27 mouse cellular contexts compared by ENCODE assay signal in genomic region chr13:3374796-3375195, GRCm38 (mm10).
DNase-seq lines count a peak whose midpoint lies in the region; ATAC-seq and TF ChIP-seq lines count a peak whose summit lies in the region.
"Had no signal": no experiment of that assay in that cellular context is flagged by ENCODE, and none has a peak within 500 bp of the region (broad histone marks: within the 10 kb centered on the region; RNA-seq: fewer than 3 reads in every experiment).

No protein-coding gene starts in this region.

- no peaks in the 10 kb centered on the region for H3K79me2 ChIP-seq in CH12.LX (replicated peaks; ENCODE audit: control insufficient read depth, extremely low read depth, insufficient read depth, poor library complexity, severe bottlenecking)

- no peak for TF ChIP-seq RAD21 in CH12.LX (IDR thresholded peaks at IDR 0.05; ENCODE audit: low read depth, low read length)

- no peak overlapping the region for H3K27ac ChIP-seq in CH12.LX (ENCODE audit: insufficient read depth, low read depth)
- H3K27ac ChIP-seq: forebrain, embryonic 13.5 days; gastrocnemius, adult 2 months; hindbrain, embryonic 15.5 days; intestine, embryonic 15.5 days; limb, embryonic 12.5 days; liver, embryonic 12.5 days; midbrain, embryonic 13.5 days; neural tube, embryonic 12.5 days had no signal

- H3K4me2 ChIP-seq in CH12.LX (ENCODE audit: insufficient read depth, low read depth, poor library complexity, severe bottlenecking): no peak overlapping the region
- H3K4me2 ChIP-seq: forebrain, embryonic 13.5 days; hindbrain, embryonic 15.5 days; intestine, embryonic 15.5 days; limb, embryonic 12.5 days; liver, embryonic 12.5 days; midbrain, embryonic 13.5 days; neural tube, embryonic 12.5 days had no signal

- TF ChIP-seq POLR2A in CH12.LX (IDR thresholded peaks at IDR 0.05; ENCODE audit: low read depth, low read length): no peak

- H3K9ac ChIP-seq in CH12.LX (ENCODE audit: insufficient read depth, low read depth): no peak overlapping the region
- H3K9ac ChIP-seq: forebrain, embryonic 13.5 days; hindbrain, embryonic 15.5 days; intestine, embryonic 15.5 days; limb, embryonic 12.5 days; liver, embryonic 12.5 days; midbrain, embryonic 13.5 days; neural tube, embryonic 12.5 days had no signal

- no peaks in the 10 kb centered on the region for H3K9me3 ChIP-seq in CH12.LX (replicated peaks; ENCODE audit: low read length)
- H3K9me3 ChIP-seq: G1E; hindbrain, embryonic 15.5 days; intestine, embryonic 15.5 days had no signal

- H3K27me3 ChIP-seq in CH12.LX (replicated peaks): no peaks in the 10 kb centered on the region
- H3K27me3 ChIP-seq: forebrain, embryonic 13.5 days; hindbrain, embryonic 15.5 days; intestine, embryonic 15.5 days; limb, embryonic 12.5 days; liver, embryonic 12.5 days; midbrain, embryonic 13.5 days; neural tube, embryonic 12.5 days had no signal

- no peaks in the 10 kb centered on the region for H3K4me1 ChIP-seq in CH12.LX (ENCODE audit: control insufficient read depth in 1 of 2, insufficient read depth in 2 of 2)
- H3K4me1 ChIP-seq: forebrain, embryonic 13.5 days; hindbrain, embryonic 15.5 days; intestine, embryonic 15.5 days; limb, embryonic 12.5 days; liver, embryonic 12.5 days; midbrain, embryonic 13.5 days; neural tube, embryonic 12.5 days had no signal

- in situ Hi-C loops in CH12.LX (cut with MboI; ENCODE audit: low pct_ligation_motif_present, low pct_unique_long_range_greater_than_20kb, low sequenced_read_pairs): no loop called here

- DNase-seq in CH12.LX (ENCODE audit: extremely low read depth): peak; percentile 57
- DNase-seq in NIH3T3 (ENCODE audit: low read depth): peak; percentile 50
- DNase-seq in c-Kit-positive CD71-positive TER-119-negative erythroid progenitor cells, embryonic 14.5 days (ENCODE audit: low read depth): peak; percentile 55
- DNase-seq in embryo, embryonic 9.5 days (ENCODE audit: extremely low spot score): no peak
- no peak for DNase-seq in kidney, postnatal 36 days
- DNase-seq: adrenal gland, postnatal 36 days; cerebellum, adult 2 months; cerebellum, postnatal 25 days; embryo, embryonic 11 days; gastrocnemius, adult 2 months; heart, postnatal 36 days; kidney, adult 9 months; kidney, postnatal 25 days; layer of hippocampus, postnatal 36 days; lung, adult 2 months; lung, postnatal 14 days; right cerebral cortex, postnatal 25 days had no signal

- dilution Hi-C loops in CH12.LX (cut with MboI; ENCODE audit: extremely low pct_ligation_motif_present, extremely low pct_unique_long_range_greater_than_20kb, low sequenced_read_pairs): no loop called here

- no peak for TF ChIP-seq EP300 in CH12.LX (IDR thresholded peaks at IDR 0.05; ENCODE audit: low read length)

- no peak overlapping the region for H3K4me3 ChIP-seq in CH12.LX (replicated peaks in 1 of 3; ENCODE audit: low read depth in 2 of 3, low read length in 2 of 3, poor library complexity in 1 of 3)
- H3K4me3 ChIP-seq: forebrain, embryonic 13.5 days; gastrocnemius, adult 2 months; hindbrain, embryonic 15.5 days; intestine, embryonic 15.5 days; limb, embryonic 12.5 days; liver, embryonic 12.5 days; midbrain, embryonic 13.5 days; neural tube, embryonic 12.5 days had no signal

- no peak for ATAC-seq in megakaryocyte-erythroid progenitor cell, adult 5-6 weeks (replicated peaks; ENCODE audit: low FRiP score, low TSS enrichment, poor library complexity, severe bottlenecking)
- no peak for ATAC-seq in megakaryocyte, adult 5-6 weeks (ENCODE audit: poor library complexity, severe bottlenecking)
- ATAC-seq: forebrain, embryonic 13.5 days; intestine, embryonic 15.5 days; liver, embryonic 12.5 days; midbrain, embryonic 13.5 days had no signal

- no peaks in the 10 kb centered on the region for H3K36me3 ChIP-seq in CH12.LX (replicated peaks in 1 of 2; ENCODE audit: control insufficient read depth in 1 of 2, insufficient read depth in 1 of 2, low read length in 1 of 2)
- H3K36me3 ChIP-seq: G1E; hindbrain, embryonic 15.5 days; intestine, embryonic 15.5 days; limb, embryonic 12.5 days; liver, embryonic 12.5 days; midbrain, embryonic 13.5 days; neural tube, embryonic 12.5 days had no signal

- no peak for TF ChIP-seq CTCF in CH12.LX (conservative IDR thresholded peaks at IDR 0.05 in 1 of 2, IDR thresholded peaks at IDR 0.05 in 1 of 2; ENCODE audit: low read depth in 2 of 2, low read length in 2 of 2)

TF ChIP-seq in CH12.LX, 34 proteins besides CTCF, POLR2A, EP300 and RAD21:
- no peak for TF ChIP-seq MAZ (IDR thresholded peaks at IDR 0.05; ENCODE audit: low read depth, low read length)
- no peak for TF ChIP-seq ETS1 (conservative IDR thresholded peaks at IDR 0.05; ENCODE audit: low read depth, low read length)
- TF ChIP-seq ZC3H11A (IDR thresholded peaks at IDR 0.05; ENCODE audit: low read depth, low read length): no peak
- no peak for TF ChIP-seq TBP (conservative IDR thresholded peaks at IDR 0.05; ENCODE audit: low read depth, low read length)
- TF ChIP-seq E2F4 (IDR thresholded peaks at IDR 0.05; ENCODE audit: insufficient replicate concordance, low read depth, low read length): no peak
- TF ChIP-seq GABPA (IDR thresholded peaks at IDR 0.05; ENCODE audit: insufficient replicate concordance, low read depth, low read length): no peak
- TF ChIP-seq IRF4 (IDR thresholded peaks at IDR 0.05; ENCODE audit: low read depth, low read length): no peak
- no peak for TF ChIP-seq KAT2A (IDR thresholded peaks at IDR 0.05; ENCODE audit: insufficient replicate concordance, low read length)

Comparison
In these comparisons a context has a peak if more than half of its experiments do, and no peak if none do; other contexts are left out.
1. DNase-seq: peak in CH12.LX (single experiment), NIH3T3 (single experiment) and c-Kit-positive CD71-positive TER-119-negative erythroid progenitor cells, embryonic 14.5 days (single experiment); none in embryo, embryonic 9.5 days (single experiment) and kidney, postnatal 36 days (0 of 2).